Mouse (Mus musculus): ENCODE measurements around the gene Tmem63a. TPM values are rescaled to one million over a fixed set of nuclear protein-coding genes. Genes with fewer than 3 reads are reported as not detected.

Gene Tmem63a
- polyA plus RNA-seq, 1 experiment: 42.5 TPM

GRCm38 (mm10) chr1:181010171-181010932, 68.2 kb downstream of the Tmem63a start:
- no peak for TF ChIP-seq POLR2A (IDR thresholded peaks at IDR 0.05; ENCODE audit: low read depth, low read length)
- Histone ChIP-seq H3K36me3 (ENCODE audit: control insufficient read depth, insufficient read depth, low read length) (0 out of 2 replicates have a peak, but pooled peaks cover 1% of the 10 kb centered on the region), H3K4me1 (ENCODE audit: control insufficient read depth, insufficient read depth, insufficient read length) (peaks cover 8% of the 10 kb centered on the region; the same call in 1 of the 2 replicates), H3K4me3 (ENCODE audit: extremely low read depth, insufficient read depth, insufficient read length) (no peak overlapping the region), H3K27me3 (ENCODE audit: control insufficient read depth, insufficient read depth, low read length) (no peaks in the 10 kb centered on the region), H3K27ac (ENCODE audit: insufficient read depth, low read length) (no peak overlapping the region)
- 88% methylated on average over 4 of the region's 4 CpGs for WGBS
- no peak for DNase-seq (ENCODE audit: low read depth in 1 of 2, low spot score in 2 of 2)

- Histone ChIP-seq H3K27ac (ENCODE audit: insufficient read depth, low read length) (no peak overlapping the region), H3K27me3 (ENCODE audit: control insufficient read depth, insufficient read depth, low read length) (no peaks in the 10 kb centered on the region), H3K4me1 (ENCODE audit: control insufficient read depth, insufficient read depth, insufficient read length) (peaks cover 16% of the 10 kb centered on the region; the same call in 1 of the 2 replicates), H3K4me3 (ENCODE audit: extremely low read depth, insufficient read depth, insufficient read length) (no peak overlapping the region), H3K36me3 (ENCODE audit: control insufficient read depth, insufficient read depth, low read length) (0 out of 2 replicates have a peak, but pooled peaks cover 1% of the 10 kb centered on the region)
- WGBS: 88% methylated on average over 5 of the region's 5 CpGs
- DNase-seq (ENCODE audit: low read depth in 1 of 2, low spot score in 2 of 2): no peak
- TF ChIP-seq POLR2A (IDR thresholded peaks at IDR 0.05; ENCODE audit: low read depth, low read length): no peak
- no peak for TF ChIP-seq CTCF (IDR thresholded peaks at IDR 0.05; ENCODE audit: extremely low read depth, insufficient read depth, insufficient read length, insufficient replicate concordance)
Measured at GRCm38 (mm10) chr1:181011601-181012000, 69.5 kb downstream of the Tmem63a start.

GRCm38 (mm10) chr1:181012416-181012815, 70.3 kb downstream of the Tmem63a start:
- 0 out of 2 replicates have a peak, but pooled peaks cover 1% of the 10 kb centered on the region for H3K36me3 ChIP-seq (ENCODE audit: control insufficient read depth, insufficient read depth, low read length)
- peaks cover 16% of the 10 kb centered on the region; the same call in 1 of the 2 replicates for H3K4me1 ChIP-seq (ENCODE audit: control insufficient read depth, insufficient read depth, insufficient read length)
- WGBS: 97% methylated on average over 3 of the region's 3 CpGs
- H3K27ac ChIP-seq (ENCODE audit: insufficient read depth, low read length): no peak overlapping the region
- H3K27me3 ChIP-seq (ENCODE audit: control insufficient read depth, insufficient read depth, low read length): no peaks in the 10 kb centered on the region
- no peak for DNase-seq (ENCODE audit: low read depth in 1 of 2, low spot score in 2 of 2)
- no peak overlapping the region for H3K4me3 ChIP-seq (ENCODE audit: extremely low read depth, insufficient read depth, insufficient read length)
- TF ChIP-seq CTCF (IDR thresholded peaks at IDR 0.05; ENCODE audit: extremely low read depth, insufficient read depth, insufficient read length, insufficient replicate concordance) (no peak), POLR2A (IDR thresholded peaks at IDR 0.05; ENCODE audit: low read depth, low read length) (no peak)

GRCm38 (mm10) chr1:181013446-181013845, 71.3 kb downstream of the Tmem63a start:
- Histone ChIP-seq H3K36me3 (ENCODE audit: control insufficient read depth, insufficient read depth, low read length) (0 out of 2 replicates have a peak, but pooled peaks cover 1% of the 10 kb centered on the region), H3K27me3 (ENCODE audit: control insufficient read depth, insufficient read depth, low read length) (no peaks in the 10 kb centered on the region), H3K27ac (ENCODE audit: insufficient read depth, low read length) (no peak overlapping the region), H3K4me3 (ENCODE audit: extremely low read depth, insufficient read depth, insufficient read length) (no peak overlapping the region), H3K4me1 (ENCODE audit: control insufficient read depth, insufficient read depth, insufficient read length) (peaks cover 16% of the 10 kb centered on the region; the same call in 1 of the 2 replicates)
- DNase-seq (ENCODE audit: low read depth in 1 of 2, low spot score in 2 of 2): no peak
- TF ChIP-seq POLR2A (IDR thresholded peaks at IDR 0.05; ENCODE audit: low read depth, low read length) (no peak), CTCF (IDR thresholded peaks at IDR 0.05; ENCODE audit: extremely low read depth, insufficient read depth, insufficient read length, insufficient replicate concordance) (no peak)
- 50% methylated on average over 6 of the region's 6 CpGs for WGBS

GRCm38 (mm10) chr1:181014731-181015500, 72.8 kb downstream of the Tmem63a start:
- Histone ChIP-seq H3K27me3 (ENCODE audit: control insufficient read depth, insufficient read depth, low read length) (no peaks in the 10 kb centered on the region), H3K36me3 (ENCODE audit: control insufficient read depth, insufficient read depth, low read length) (0 out of 2 replicates have a peak, but pooled peaks cover 1% of the 10 kb centered on the region), H3K4me3 (ENCODE audit: extremely low read depth, insufficient read depth, insufficient read length) (no peak overlapping the region), H3K4me1 (ENCODE audit: control insufficient read depth, insufficient read depth, insufficient read length) (peaks cover 16% of the 10 kb centered on the region; the same call in 1 of the 2 replicates), H3K27ac (ENCODE audit: insufficient read depth, low read length) (peak overlapping the region; percentile 91)
- DNase-seq (ENCODE audit: low read depth in 1 of 2, low spot score in 2 of 2): peak in 1 of 2 experiments; percentile 31
- WGBS: 65% methylated on average over 6 of the region's 6 CpGs
- TF ChIP-seq CTCF (IDR thresholded peaks at IDR 0.05; ENCODE audit: extremely low read depth, insufficient read depth, insufficient read length, insufficient replicate concordance) (no peak), POLR2A (IDR thresholded peaks at IDR 0.05; ENCODE audit: low read depth, low read length) (no peak)

GRCm38 (mm10) chr1:181015558-181015957, 73.4 kb downstream of the Tmem63a start:
- no peak overlapping the region for H3K4me3 ChIP-seq (ENCODE audit: extremely low read depth, insufficient read depth, insufficient read length)
- TF ChIP-seq CTCF (IDR thresholded peaks at IDR 0.05; ENCODE audit: extremely low read depth, insufficient read depth, insufficient read length, insufficient replicate concordance): no peak
- no peak for TF ChIP-seq POLR2A (IDR thresholded peaks at IDR 0.05; ENCODE audit: low read depth, low read length)
- peaks cover 16% of the 10 kb centered on the region; the same call in 1 of the 2 replicates for H3K4me1 ChIP-seq (ENCODE audit: control insufficient read depth, insufficient read depth, insufficient read length)
- H3K36me3 ChIP-seq (ENCODE audit: control insufficient read depth, insufficient read depth, low read length): 0 out of 2 replicates have a peak, but pooled peaks cover 1% of the 10 kb centered on the region
- no peak for DNase-seq (ENCODE audit: low read depth in 1 of 2, low spot score in 2 of 2)
- H3K27ac ChIP-seq (ENCODE audit: insufficient read depth, low read length): peak overlapping the region; percentile 91
- no peaks in the 10 kb centered on the region for H3K27me3 ChIP-seq (ENCODE audit: control insufficient read depth, insufficient read depth, low read length)
